Mouse (Mus musculus): Measurements from ENCODE around the gene U2af1.

DNA sequence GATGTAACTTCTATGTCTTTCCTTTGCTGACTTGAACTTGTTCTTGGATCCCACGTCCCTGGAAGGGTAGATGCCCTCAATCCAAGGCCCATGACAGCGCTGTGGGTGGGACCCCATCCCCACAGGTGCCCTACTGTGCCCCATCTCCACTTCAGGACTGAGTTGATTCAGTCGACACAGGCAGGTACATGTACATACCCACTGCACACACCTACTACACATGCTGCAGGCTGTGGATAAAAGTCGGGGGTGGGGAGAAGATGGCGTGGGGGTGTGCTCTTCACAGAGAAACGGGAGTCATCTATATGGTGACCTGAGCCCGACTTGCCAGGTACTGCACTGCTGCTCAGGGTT lies 35.3 kb upstream of the U2af1 start:
- TF ChIP-seq POLR2A (IDR thresholded peaks at IDR 0.05; ENCODE audit: low read depth, low read length), result no peak
- TF ChIP-seq CTCF (IDR thresholded peaks at IDR 0.05; ENCODE audit: extremely low read depth, insufficient read length, insufficient replicate concordance, low read depth, low read length), result no peak

All from small intestine, adult 2 months (tissue).